ENCODE assay signal across 19 mouse cellular contexts in genomic region chr1:191849501-191849900, GRCm38 (mm10). TPM values are rescaled to one million over a fixed set of nuclear protein-coding genes. Genes with fewer than 3 reads are reported as not detected.
DNase-seq lines count a peak whose midpoint lies in the region; TF ChIP-seq lines count a peak whose summit lies in the region.
"Had no signal": no experiment of that assay in that cellular context is flagged by ENCODE, and none has a peak within 500 bp of the region (broad histone marks: within the 10 kb centered on the region; RNA-seq: fewer than 3 reads in every experiment).

No protein-coding gene starts in this region.

- no peak for TF ChIP-seq CTCF in MEL (IDR thresholded peaks at IDR 0.05 in 2 of 3, conservative IDR thresholded peaks at IDR 0.05 in 1 of 3; ENCODE audit: control insufficient read depth in 1 of 3, insufficient read depth in 1 of 3, low read depth in 2 of 3, low read length in 3 of 3, poor library complexity in 1 of 3, severe bottlenecking in 1 of 3)

- 6% methylated on average over 4 of the region's 4 CpGs for WGBS in macrophage (ENCODE audit: missing documents)

- H3ac ChIP-seq in myocyte (ENCODE audit: control insufficient read depth, insufficient read length) = no peak overlapping the region

- H3K36me3 ChIP-seq in MEL (ENCODE audit: control insufficient read depth in 1 of 2, insufficient read depth in 2 of 2, low read length in 2 of 2) = peaks cover 0 to 11% of the 10 kb centered on the region in 2 experiments; a peak in 2 of 4 replicates
- no peaks in the 10 kb centered on the region for H3K36me3 ChIP-seq in macrophage (ENCODE audit: inconsistent target)
- no peaks in the 10 kb centered on the region for H3K36me3 ChIP-seq in myocyte (ENCODE audit: control insufficient read depth, insufficient read depth)
- H3K36me3 ChIP-seq: embryonic facial prominence, embryonic 13.5 days; forebrain, embryonic 12.5 days; G1E; heart, embryonic 13.5 days; hindbrain, embryonic 12.5 days had no signal

- H3K79me2 ChIP-seq in MEL (ENCODE audit: control insufficient read depth, insufficient read depth, low read length, poor library complexity) = no peaks in the 10 kb centered on the region
- no peaks in the 10 kb centered on the region for H3K79me2 ChIP-seq in macrophage (ENCODE audit: inconsistent target)
- no peaks in the 10 kb centered on the region for H3K79me2 ChIP-seq in myocyte (ENCODE audit: control insufficient read depth, insufficient read depth)

- no peak overlapping the region for H3K4me2 ChIP-seq in myocyte (ENCODE audit: low read depth)
- H3K4me2 ChIP-seq: embryonic facial prominence, embryonic 13.5 days; forebrain, embryonic 12.5 days; heart, embryonic 13.5 days; hindbrain, embryonic 12.5 days had no signal

- peak; percentile 30 for DNase-seq in 416B (ENCODE audit: low read depth)
- DNase-seq in MEL (ENCODE audit: low read depth, low spot score) = no peak
- DNase-seq in cerebellum, postnatal 36 days = no peak
- DNase-seq in natural killer cell, adult 2 months (ENCODE audit: low spot score in 2 of 2) = no peak
- no peak for DNase-seq in adrenal gland, adult 2 months
- DNase-seq: adrenal gland, postnatal 25 days; cerebellum, adult 11 months; cerebellum, adult 8-10 months; cerebellum, postnatal 14 days; gastrocnemius, postnatal 25 days; heart, adult 11 months; heart, postnatal 4 days had no signal

- TF ChIP-seq RAD21 in MEL (IDR thresholded peaks at IDR 0.05; ENCODE audit: low read depth, low read length) = no peak

- H3K9me3 ChIP-seq in MEL (replicated peaks; ENCODE audit: insufficient read depth, low read length) = no peaks in the 10 kb centered on the region
- H3K9me3 ChIP-seq: embryonic facial prominence, embryonic 13.5 days; forebrain, embryonic 12.5 days; G1E; heart, embryonic 13.5 days; hindbrain, embryonic 12.5 days had no signal

- H3K27me3 ChIP-seq in MEL (ENCODE audit: control insufficient read depth in 1 of 2, insufficient read depth in 2 of 2, low read length in 2 of 2) (no peaks in the 10 kb centered on the region), myocyte (ENCODE audit: control insufficient read depth, insufficient read depth, insufficient read length) (no peaks in the 10 kb centered on the region)
- H3K27me3 ChIP-seq: embryonic facial prominence, embryonic 13.5 days; forebrain, embryonic 12.5 days; heart, embryonic 13.5 days; hindbrain, embryonic 12.5 days had no signal

- no peak for TF ChIP-seq EP300 in MEL (IDR thresholded peaks at IDR 0.05; ENCODE audit: low read depth in 1 of 2, low read length in 2 of 2)

- H3K4me1 ChIP-seq in MEL (ENCODE audit: control insufficient read depth in 1 of 2, insufficient read depth in 2 of 2, low read length in 2 of 2) = peaks cover 4 to 20% of the 10 kb centered on the region in 2 experiments; a peak in 3 of 4 replicates
- H3K4me1 ChIP-seq: embryonic facial prominence, embryonic 13.5 days; forebrain, embryonic 12.5 days; hindbrain, embryonic 12.5 days had no signal

- H3K27ac ChIP-seq in MEL (ENCODE audit: control insufficient read depth, low read depth, low read length) = no peak overlapping the region
- peak overlapping the region; percentile 52 for H3K27ac ChIP-seq in macrophage
- H3K27ac ChIP-seq: embryonic facial prominence, embryonic 13.5 days; forebrain, embryonic 12.5 days; heart, embryonic 13.5 days; hindbrain, embryonic 12.5 days had no signal

- no peak for TF ChIP-seq POLR2A in MEL (IDR thresholded peaks at IDR 0.05; ENCODE audit: control insufficient read depth in 1 of 2, insufficient read depth in 1 of 2, low read depth in 1 of 2, low read length in 2 of 2, poor library complexity in 1 of 2)
- TF ChIP-seq POLR2A in myocyte (IDR thresholded peaks at IDR 0.05; ENCODE audit: insufficient read length, low read depth) = no peak

- H3K4me3 ChIP-seq in MEL (ENCODE audit: control insufficient read depth in 1 of 2, insufficient read depth in 1 of 2, low read depth in 2 of 2, low read length in 2 of 2) (no peak overlapping the region), macrophage (ENCODE audit: inconsistent target) (no peak overlapping the region), myocyte (no peak overlapping the region)
- H3K4me3 ChIP-seq: embryonic facial prominence, embryonic 13.5 days; forebrain, embryonic 12.5 days; heart, embryonic 13.5 days; hindbrain, embryonic 12.5 days had no signal

- no peak overlapping the region for H3K9ac ChIP-seq in MEL (ENCODE audit: control insufficient read depth, low read depth, low read length, poor library complexity, severe bottlenecking)
- H3K9ac ChIP-seq: embryonic facial prominence, embryonic 13.5 days; forebrain, embryonic 12.5 days; heart, embryonic 13.5 days; hindbrain, embryonic 12.5 days had no signal

TF ChIP-seq in MEL, 35 proteins besides CTCF, POLR2A, EP300 and RAD21:
- TF ChIP-seq POLR2AphosphoS5 (IDR thresholded peaks at IDR 0.05; ENCODE audit: borderline replicate concordance, low read depth, low read length) = no peak
- TF ChIP-seq USF1 (IDR thresholded peaks at IDR 0.05; ENCODE audit: low read depth, low read length) = peak; percentile 59

TF ChIP-seq in myocyte, 11 proteins besides CTCF, POLR2A, EP300 and RAD21:
- TF ChIP-seq E2F4 (IDR thresholded peaks at IDR 0.05; ENCODE audit: insufficient read depth) (no peak), USF1 (IDR thresholded peaks at IDR 0.05; ENCODE audit: low read depth) (peak; percentile 18), REST (IDR thresholded peaks at IDR 0.05; ENCODE audit: insufficient read depth, insufficient read length) (no peak), TCF3 (IDR thresholded peaks at IDR 0.05; ENCODE audit: insufficient read length, low read depth) (no peak), SRF (IDR thresholded peaks at IDR 0.05; ENCODE audit: control insufficient read depth, insufficient read length, low read depth) (no peak), MYOG (IDR thresholded peaks at IDR 0.05; ENCODE audit: control insufficient read depth in 1 of 3, insufficient read depth in 1 of 3, insufficient read length in 2 of 3, low read depth in 2 of 3) (no peak)

RNA-seq across cellular contexts. Expression of gene Nek2, which starts 28.3 kb away (rescaled TPM):
- 34.9 and 35.8 TPM in 2 replicates for total RNA-seq in MEL (2012; rRNA removed)
- 10 to 100 TPM in 1 of 2 experiments, not detected in 1; 56.5 TPM for polyA plus RNA-seq in MEL (2012; ENCODE audit: insufficient read depth in 1 of 2, insufficient read length in 2 of 2, low read depth in 1 of 2, low replicate concordance in 2 of 2, missing spikeins in 1 of 2)
- total RNA-seq in macrophage (2018; cell fraction: chromatin; rRNA removed) = 10 to 100 TPM in 1 of 26 experiments, 1 to 10 TPM in 14, under 1 TPM in 8, not detected in 3; 0.25 to 10.8 (median 1.6) TPM
- 1 to 10 TPM in 12 of 26 experiments, under 1 TPM in 14; 0.26 to 3.3 (median 0.81) TPM for total RNA-seq in macrophage (2018; cell fraction: cytosol; rRNA removed)
- total RNA-seq in macrophage (2018; cell fraction: nucleus; rRNA removed) = 1 to 10 TPM in 16 of 26 experiments, under 1 TPM in 10; 0.17 to 5.9 (median 1.1) TPM
- 0.39 to 3.5 TPM (median 2.4 TPM) in 3 replicates for polyA plus RNA-seq in macrophage (2018)
- polyA plus RNA-seq in myocyte (2012; fragmentation: generic; extraction: Trizol) = 21.2 TPM
- total RNA-seq in adrenal gland, adult 2 months (2021) = 1 to 10 TPM; 1.7 to 2.2 TPM
- polyA plus RNA-seq in adrenal gland, adult 2 months (2012; rRNA removed) = 0.98 and 1.1 TPM in 2 replicates

RNA-seq across cellular contexts. Expression of gene Slc30a1, which starts 57.1 kb away (rescaled TPM):
- total RNA-seq in MEL (2012; rRNA removed) = 10.2 and 10.7 TPM in 2 replicates
- 10 to 100 TPM in 1 of 2 experiments, not detected in 1; 10.4 TPM for polyA plus RNA-seq in MEL (2012; ENCODE audit: insufficient read depth in 1 of 2, insufficient read length in 2 of 2, low read depth in 1 of 2, low replicate concordance in 2 of 2, missing spikeins in 1 of 2)
- total RNA-seq in macrophage (2018; cell fraction: chromatin; rRNA removed) = 10 to 100 TPM in 12 of 26 experiments, 1 to 10 TPM in 14; 3.9 to 31.3 (median 9.4) TPM
- total RNA-seq in macrophage (2018; cell fraction: cytosol; rRNA removed) = 10 to 100 TPM; 18.0 to 86.1 (median 49.5) TPM
- total RNA-seq in macrophage (2018; cell fraction: nucleus; rRNA removed) = 10 to 100 TPM; 21.9 to 89.8 (median 47.1) TPM
- polyA plus RNA-seq in macrophage (2018) = 29.5 to 46.7 TPM (median 43.8 TPM) in 3 replicates
- polyA plus RNA-seq in myocyte (2012; fragmentation: generic; extraction: Trizol) = 3.9 TPM
- 10 to 100 TPM; 18.4 to 19.3 TPM for total RNA-seq in adrenal gland, adult 2 months (2021)
- polyA plus RNA-seq in adrenal gland, adult 2 months (2012; rRNA removed) = 16.7 and 17.6 TPM in 2 replicates
